Mouse (Mus musculus) NIH3T3 (cell line): ENCODE measurements around the gene Scg2.

Experiments used
- DNase-seq: peaks from one replicate; pipeline ENCODE4 v3.0.0-alpha.2; 2012; ENCODE audit warnings: low read depth

Gene Scg2

DNA sequence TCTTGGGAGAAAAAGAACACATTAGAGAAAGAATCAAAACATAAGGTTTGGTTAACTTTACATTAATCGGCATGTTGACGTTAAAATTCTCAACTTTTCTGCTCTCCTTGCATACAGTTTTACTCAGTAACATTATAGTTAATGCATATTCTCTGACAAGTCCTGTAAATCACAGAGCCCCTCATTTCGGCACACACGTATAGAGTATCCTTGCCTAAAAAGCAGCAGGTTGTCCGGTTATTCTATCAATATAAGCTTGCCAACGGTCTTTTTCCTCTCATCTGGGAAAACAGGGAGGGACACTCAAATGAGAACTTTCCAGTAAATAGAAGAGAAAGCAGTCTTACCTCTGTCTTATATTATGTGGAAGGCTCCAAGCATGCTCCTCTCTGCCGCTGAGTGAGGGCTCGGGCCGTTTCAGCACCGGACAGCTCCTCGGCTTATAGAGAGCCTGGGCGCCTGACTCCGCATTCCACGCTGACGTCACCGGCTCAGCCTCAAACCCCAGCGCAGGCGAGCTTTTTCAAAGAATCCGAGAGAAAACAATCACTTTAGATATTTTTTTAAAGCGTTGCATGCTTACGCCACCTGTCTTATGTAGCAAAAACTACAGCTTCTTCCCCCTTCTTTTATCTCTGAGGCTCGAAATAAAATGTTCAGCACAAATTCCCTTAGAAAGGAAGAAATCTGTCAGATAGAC, at the start of gene Scg2:
Gene Scg2, minus strand, starts transcription at position 512 of the 700 bp plus-strand sequence.
- DNase-seq, result peak; percentile 87

DNA sequence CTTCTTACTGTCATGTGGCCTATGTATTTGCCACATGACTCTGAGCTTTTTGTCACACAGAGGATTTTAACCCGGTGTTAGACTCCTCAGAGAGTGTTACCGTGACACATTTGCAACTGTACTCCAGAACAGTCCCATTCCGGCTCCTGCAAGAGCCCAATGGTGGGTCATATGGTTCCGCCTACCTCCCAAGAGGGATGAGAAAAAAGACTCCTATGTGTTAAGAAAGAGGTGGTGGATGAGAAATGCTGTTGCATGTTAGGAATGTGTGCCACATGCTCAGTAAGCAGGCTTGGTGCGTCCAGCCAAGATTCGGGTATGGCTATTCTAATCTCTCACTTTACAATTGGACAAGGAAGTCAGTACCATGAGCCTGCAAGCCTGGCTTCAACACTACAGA, 45.6 kb upstream of the Scg2 start:
- no peak for DNase-seq

DNA sequence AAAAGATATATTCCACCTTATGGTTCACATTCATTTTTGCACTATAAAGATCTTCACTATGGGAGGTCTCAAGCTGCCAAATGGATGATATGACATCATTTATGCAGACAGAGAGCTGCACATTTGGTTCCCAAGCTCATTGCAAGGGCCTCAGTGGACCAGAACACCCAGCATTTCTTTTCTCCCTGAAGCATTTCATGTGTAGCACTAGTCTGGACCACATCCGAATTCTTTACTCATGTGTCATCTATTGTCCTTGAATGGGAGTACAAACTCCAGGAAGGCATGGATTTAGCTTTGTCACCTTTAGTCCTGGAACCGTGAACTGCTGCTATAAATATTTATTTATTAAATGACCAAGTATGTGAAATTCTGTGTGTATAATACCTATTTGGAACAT, 30.9 kb upstream of the Scg2 start:
- no peak for DNase-seq

DNA sequence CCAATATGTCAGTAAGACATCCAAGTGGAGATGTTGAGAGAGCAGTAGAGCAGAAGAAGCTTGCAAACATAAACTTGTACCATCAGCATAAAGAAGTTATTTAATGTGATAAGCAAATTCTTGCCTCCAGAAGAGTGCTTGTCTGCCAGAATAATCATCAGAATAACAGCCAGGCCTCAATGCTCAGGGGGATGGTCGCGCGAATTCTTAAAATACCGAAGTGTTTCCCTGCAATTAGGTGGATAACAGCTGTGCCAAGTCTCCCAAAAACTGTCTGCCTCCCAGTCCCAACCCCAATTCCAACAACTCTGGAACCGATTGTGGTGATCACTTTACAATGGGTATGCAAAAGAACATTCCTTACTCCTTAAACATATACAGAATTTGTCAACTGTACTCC, 30.0 kb upstream of the Scg2 start:
- DNase-seq, result no peak

DNA sequence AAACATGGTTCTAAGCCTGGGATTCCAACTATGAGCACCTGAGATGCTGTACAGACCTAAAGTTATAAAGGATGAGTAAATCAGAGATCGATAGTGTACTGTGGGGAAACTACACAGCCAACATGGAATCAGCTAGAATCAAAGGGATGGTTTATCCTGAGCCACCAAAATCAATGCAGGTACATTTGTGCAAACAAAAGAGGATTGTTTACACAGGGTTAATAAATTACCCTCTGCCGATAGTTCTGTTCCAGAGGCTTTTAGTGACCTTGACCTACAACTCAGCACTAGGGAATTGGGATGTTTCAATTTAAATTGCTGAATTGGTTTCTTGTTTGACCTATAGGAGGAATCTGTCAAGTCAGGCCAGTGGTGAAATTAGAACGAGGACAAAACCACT, 26.7 kb upstream of the Scg2 start:
- no peak for DNase-seq

DNA sequence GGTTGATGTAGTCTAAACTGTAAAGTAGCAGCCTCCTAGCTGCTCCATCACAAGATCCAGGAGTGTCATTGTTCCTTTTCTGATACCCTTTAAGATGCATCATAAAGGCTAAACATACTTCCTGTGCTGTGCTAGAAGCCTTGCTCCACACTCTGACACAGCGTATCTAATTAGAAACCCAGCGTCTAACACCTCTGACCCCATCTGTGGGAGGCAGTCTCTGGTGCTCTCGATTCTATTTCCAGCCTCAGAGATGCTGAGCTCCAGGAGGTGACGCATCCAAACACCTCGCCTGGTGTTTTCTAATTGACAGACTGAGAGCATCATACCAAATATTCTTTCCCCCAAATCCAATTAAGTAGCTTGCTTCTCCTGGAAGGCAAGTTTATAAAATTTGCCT, 18.6 kb upstream of the Scg2 start:
- no peak for DNase-seq

DNA sequence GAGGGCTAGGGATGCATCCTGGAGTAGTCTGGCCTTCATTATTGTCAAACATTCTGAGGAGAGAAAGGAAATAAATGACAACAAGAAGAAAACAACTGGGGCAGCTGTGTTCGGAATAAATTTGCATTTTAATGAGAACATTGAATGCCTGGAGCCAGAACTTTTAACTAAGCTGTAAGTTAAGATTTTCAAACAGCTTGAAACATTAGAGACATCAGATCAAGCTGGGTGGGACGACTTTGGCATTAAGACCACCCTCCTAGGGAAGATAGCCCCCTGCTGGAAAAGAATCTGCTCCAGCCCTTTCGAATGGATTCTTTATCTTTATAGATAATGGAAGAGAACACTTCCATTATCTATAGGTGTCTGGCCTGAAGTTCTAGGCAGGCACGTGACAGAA, 14.2 kb upstream of the Scg2 start:
- no peak for DNase-seq

DNA sequence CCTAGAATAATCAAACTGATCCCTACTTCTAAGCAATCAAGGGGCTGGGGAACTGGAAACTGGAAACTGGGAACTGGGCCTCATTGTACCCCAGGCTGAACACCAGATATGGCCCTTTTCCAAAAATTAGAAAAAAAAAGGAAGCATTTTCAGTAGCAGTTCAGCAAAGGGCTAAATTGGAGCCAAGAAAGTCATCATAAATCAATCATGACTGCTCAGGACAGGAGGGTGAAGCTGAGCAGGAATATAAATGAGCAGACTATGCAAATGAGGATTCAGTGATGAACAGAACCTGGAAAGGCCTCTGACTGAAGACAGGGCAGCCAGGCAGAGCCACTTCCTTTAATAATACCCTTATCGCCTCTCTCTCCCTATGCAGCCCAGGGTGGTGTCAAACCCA, 12.4 kb upstream of the Scg2 start:
- DNase-seq, result no peak

DNA sequence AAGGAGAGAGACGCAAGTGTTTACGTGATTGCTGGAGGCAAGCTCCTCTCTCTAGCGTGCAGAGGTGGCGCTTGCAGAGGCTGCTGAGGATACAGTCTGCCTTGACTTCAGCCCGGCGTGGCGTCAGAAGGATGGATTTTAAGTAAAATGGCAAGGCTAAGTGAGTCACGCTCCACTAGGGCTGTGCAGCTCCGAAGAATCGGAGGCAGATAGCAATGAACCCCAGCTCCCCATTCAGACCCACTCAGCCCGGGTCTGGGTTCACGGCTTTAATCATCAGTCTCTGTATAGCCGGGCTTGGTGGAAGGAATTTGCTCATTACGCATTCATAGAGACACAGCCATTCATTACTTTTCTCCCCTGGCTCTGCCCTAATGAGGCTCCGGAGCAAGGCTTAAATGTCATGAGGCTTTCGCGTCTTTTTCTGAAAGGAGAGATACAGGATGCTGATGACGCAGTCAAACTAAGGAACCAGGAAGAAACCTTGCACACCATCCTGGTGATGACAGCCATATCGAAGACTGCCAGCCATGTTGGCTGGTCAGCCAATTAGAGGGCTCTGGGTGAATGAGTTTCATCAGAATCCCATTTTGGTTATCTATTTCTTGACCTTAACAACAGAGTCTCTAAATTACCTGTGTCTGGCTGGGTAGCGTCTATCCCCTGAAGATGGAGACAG, 10.6 kb upstream of the Scg2 start:
- DNase-seq, result no peak

DNA sequence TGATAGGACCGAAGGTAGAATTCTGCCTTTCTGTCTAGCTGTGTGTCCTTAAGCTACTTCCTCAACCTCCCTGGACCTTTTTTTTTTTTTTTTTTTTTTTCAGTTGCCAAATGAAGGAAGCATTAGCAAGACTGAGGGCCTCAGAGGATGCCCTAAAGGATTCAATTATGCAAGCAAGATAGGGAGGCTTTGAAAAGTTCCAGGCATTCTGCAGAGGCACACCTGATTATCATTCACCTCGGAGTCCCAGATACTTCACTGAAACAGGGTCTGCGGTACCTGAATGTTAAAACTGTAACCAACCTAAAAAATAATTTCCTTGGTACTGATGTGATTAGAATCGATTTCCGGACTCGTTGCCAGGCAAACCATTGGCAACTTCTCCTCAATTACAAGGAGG, 10.0 kb upstream of the Scg2 start:
- DNase-seq, result no peak

DNA sequence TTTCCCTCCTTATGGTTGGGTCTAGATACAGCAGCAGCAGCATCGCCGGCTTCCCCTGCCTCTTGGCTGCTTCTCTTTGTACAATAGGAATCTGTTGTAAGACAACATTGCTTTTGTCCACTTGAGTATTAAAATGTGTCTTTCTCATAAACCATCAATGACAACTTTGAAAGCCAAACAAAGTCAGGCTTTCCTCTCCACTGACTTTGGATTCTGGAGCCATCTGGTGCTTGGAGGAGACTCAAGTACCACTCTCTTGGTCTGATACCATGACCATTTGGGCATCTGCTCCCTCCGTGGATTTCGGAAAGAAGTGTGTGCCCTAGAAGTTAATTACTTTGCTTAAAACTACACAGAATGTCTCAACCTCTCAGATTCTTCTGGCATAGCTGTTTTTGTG, 5.7 kb upstream of the Scg2 start:
- no peak for DNase-seq

DNA sequence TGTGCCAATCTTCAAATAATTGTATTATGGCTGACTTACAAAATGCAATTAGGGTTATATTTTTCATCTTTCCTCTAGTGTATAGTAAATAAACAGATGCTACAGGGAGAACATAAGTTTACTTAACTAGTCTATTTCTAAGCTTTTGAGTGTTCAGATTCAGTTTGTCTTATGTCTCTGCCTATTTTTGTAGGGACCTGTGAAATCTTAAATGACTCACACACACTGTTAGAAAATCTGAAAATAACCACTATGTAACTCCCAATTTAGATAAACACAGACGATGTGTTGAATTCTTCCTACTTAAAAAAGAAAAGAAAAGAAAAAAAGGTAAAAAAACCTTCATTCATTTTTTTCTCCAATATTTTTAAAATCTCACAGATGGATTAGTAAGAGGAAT, 2.2 kb downstream of the Scg2 start:
- no peak for DNase-seq

DNA sequence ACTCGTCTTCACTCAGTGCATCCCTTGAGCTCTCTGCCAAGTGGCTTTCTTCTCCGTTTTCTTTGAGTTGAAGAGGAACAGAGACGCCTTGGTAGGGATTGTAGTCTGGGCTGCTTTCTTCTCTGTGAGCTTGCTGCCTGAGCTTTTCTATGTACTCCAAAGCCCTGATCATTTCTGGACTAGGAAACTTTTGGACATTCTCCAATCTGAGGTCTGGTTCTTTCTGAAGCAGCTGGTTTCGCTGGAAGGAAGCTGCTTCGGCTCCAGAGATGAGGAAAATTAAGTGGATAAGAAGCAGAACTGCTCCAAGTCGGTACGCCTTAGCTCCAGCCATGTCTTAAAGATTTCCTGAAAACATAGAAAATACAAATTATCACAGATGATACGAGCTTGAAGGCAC, 3.2 kb downstream of the Scg2 start:
- DNase-seq, result no peak

DNA sequence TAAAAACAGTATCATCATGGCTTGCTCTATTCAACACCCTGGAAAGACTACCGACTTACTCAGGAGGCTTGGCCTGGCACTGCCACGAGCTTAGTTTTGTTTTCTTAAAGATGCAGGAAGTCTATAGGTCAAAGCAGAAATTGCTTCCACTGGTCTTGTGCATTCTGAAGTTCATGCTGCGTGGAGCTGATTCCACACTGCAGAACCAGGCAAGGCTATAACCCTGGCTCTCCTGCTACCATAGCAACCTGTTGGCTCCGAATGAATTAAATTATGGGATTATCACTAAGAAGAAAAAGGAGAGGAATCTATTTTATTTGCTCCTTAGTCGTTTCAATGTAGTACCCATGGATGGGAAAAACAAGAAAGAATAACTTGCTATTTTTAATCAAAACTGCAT, 10.9 kb downstream of the Scg2 start:
- DNase-seq, result no peak

DNA sequence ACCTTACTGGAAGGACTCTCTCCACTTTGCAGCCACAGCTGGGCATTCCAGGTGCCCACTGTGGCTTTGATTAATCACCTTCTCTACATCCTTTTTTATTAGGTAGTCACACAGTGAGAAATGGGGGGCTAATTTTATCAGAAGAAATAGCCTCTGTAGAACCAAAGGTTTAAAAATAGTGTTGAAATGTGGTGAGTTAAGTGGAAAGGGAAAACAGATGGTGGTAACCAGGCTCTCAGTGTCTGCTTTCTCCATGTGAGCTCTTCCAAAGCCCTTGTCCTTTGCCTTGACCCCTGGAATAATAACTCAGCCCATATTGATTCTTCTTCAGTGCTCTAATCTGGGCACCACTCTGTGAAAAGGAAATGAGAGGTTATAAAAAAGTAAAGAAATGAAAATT, 24.4 kb downstream of the Scg2 start:
- DNase-seq, result no peak

DNA sequence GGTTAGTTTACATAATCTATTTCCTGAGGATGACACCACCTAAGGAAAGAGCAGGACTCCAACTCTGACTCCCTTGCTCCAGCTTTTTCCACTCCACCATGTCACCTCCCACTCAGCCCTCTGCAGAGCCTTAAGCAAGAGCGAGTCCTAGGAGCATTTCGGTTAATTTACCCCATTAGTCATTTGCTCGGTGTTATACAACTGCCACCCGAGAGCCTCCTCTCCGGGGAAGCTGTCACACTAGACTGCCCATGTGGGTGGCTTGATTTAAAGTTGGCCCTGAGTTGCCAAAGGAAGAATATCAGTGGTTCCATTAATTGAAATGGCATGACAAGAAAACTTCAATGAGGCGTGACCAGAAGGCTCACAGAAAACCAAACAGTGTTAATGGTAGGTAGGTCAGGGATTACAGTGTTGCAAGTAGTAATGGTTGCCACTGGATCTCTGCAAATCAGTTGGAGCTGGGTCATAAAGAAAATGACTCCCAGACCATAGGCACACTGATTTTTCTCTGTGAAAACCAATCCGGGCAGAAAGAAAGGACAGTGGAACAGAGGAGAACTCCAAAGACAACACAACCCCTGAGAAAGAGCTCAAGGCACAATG, 33.5 kb downstream of the Scg2 start:
- DNase-seq, result no peak

DNA sequence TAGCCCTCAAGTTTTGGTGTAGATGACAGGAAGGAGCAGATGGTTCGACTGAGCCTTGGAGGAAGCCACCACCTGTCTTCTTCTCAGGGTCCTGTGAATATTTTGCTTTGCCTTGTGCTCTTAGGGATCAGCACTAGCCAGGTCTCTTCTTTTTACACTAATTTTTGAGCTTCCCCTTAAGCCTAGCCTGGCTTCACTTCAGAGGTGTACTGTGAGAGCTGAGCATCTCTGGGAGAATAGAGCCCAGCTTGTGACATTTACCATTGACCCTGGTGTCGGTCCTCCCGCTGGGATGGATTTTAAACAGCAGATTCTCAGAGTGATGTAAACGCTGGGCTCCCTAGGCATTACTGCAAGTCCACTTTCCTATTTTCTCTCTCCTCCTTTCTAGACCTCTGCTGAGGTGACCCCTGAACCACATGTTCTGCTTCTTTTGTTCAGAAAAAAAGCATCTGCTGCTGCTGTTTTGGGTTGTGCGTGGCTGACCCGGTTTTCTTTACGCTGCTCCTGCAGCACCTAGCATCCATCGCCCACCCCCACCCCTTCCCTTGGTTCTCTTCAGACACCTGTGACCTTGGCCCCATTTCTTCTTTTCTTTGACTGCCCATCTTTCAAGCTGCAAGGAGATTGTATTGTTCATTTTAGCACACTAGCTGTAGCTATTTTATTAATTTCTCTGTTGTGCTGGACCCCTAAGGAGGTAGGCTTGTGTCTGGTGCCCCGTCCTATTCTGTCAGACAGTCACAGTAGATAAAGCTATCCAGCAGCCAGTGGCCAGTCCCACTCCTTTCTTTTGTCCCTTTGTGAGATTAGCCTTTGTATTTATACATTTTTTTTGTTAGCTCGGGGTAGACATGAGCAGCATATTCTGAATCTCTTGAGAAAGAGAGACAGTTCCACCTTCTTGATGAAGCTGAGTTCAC, 38.6 kb downstream of the Scg2 start:
- no peak for DNase-seq

DNA sequence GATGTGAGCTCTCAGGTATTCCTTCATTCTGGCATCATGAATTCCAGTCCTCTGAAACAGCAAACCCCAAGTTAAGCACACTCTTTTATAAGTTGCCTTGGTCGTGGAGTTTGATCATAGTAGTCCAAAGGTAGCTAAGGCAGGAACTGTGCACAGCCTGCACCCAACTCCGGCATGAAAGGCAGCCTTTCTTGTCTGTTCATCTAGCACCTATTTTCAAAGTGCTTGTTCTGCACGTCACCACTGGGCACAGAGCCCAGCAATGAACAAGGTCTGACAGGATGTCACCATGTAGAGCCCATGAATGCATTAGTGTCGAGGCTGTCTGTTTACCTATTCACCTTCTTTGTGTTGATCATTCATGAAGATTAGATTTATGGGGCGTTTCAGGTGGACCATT, 39.6 kb downstream of the Scg2 start:
- DNase-seq, result no peak
